Mouse (Mus musculus) intestine, postnatal 0 days (tissue): Measurements from ENCODE around the gene Sag. TPM values are rescaled to one million over a fixed set of nuclear protein-coding genes. Genes with fewer than 3 reads are reported as not detected.

Experiments used
- ATAC-seq: fragments of 200-750 bp; cut with Nextera tagmentation; 2 replicates; pipeline ENCODE4 v1.8.0; 2017; ENCODE audit warnings: mild to moderate bottlenecking, moderate TSS enrichment, moderate library complexity
- H3K27ac ChIP-seq: fragments of 300-500 bp; sonication (generic); 2 replicates; pipeline ENCODE4 v1.5.1; 2014; ENCODE audit warnings: mild to moderate bottlenecking, low read depth, low read length, moderate library complexity
- H3K27me3 ChIP-seq: fragments of 300-500 bp; sonication (generic); replicated peaks from 2 replicates; pipeline ENCODE4 v1.6.1; 2014; ENCODE audit warnings: low read length, mixed read lengths; ENCODE audit not compliant: control insufficient read depth, insufficient read depth
- H3K36me3 ChIP-seq: fragments of 300-500 bp; sonication (generic); 2 replicates; pipeline ENCODE4 v1.6.1; 2014; ENCODE audit warnings: mild to moderate bottlenecking, moderate library complexity; ENCODE audit not compliant: control insufficient read depth, insufficient read depth
- H3K4me1 ChIP-seq: fragments of 300-500 bp; sonication (generic); replicated peaks from 2 replicates; pipeline ENCODE4 v1.6.1; 2014; ENCODE audit warnings: antibody characterized with exemption, low read length, mixed read lengths; ENCODE audit not compliant: control insufficient read depth, insufficient read depth
- H3K4me2 ChIP-seq: fragments of 300-500 bp; sonication (generic); replicated peaks from 2 replicates; pipeline ENCODE4 v1.6.1; 2014; ENCODE audit warnings: low read depth, mild to moderate bottlenecking, moderate library complexity
- H3K4me3 ChIP-seq: fragments of 300-500 bp; sonication (generic); 2 replicates; pipeline ENCODE4 v1.5.1; 2014; ENCODE audit warnings: low read depth, low read length
- H3K9ac ChIP-seq: fragments of 300-500 bp; sonication (generic); 2 replicates; pipeline ENCODE4 v1.6.1; 2014; ENCODE audit warnings: mild to moderate bottlenecking, low read depth, low read length
- H3K9me3 ChIP-seq: fragments of 300-500 bp; sonication (generic); 2 replicates; pipeline ENCODE4 v1.6.1; 2016; ENCODE audit warnings: mixed run types; ENCODE audit not compliant: control insufficient read depth
- CTCF ChIP-seq: sonication (generic); IDR thresholded peaks from 2 replicates; pipeline ENCODE4 v1.5.1; 2016; ENCODE audit warnings: low read depth, mild to moderate bottlenecking, control low read depth, antibody characterized with exemption, moderate library complexity
- WGBS: fragments of 180-500 bp; shearing (Covaris S2); extraction: QIAGEN DNeasy Blood & Tissue Kit; methylation state at CpG from one replicate; pipeline ENCODE4 v1.1.7; 2014; 5-methylcytosine and 5-hydroxymethylcytosine counted together
- polyA plus RNA-seq: library from polyadenylated mRNA; unstranded; fragments of >200 nt; fragmentation: Nextera tagmentation; extraction: Ambion mirVana; gene quantifications from 2 replicates; pipeline ENCODE4 v1.2.1, GENCODE M21; 2015

Gene Sag
- polyA plus RNA-seq, 1 experiment from 2014 or later = 0.37 TPM

GRCm38 (mm10) chr1:87770486-87770885, 33.0 kb upstream of the Sag start:
- no peak overlapping the region for H3K4me2 ChIP-seq
- no peaks in the 10 kb centered on the region for H3K4me1 ChIP-seq
- 95% methylated on average over 3 of the region's 3 CpGs for WGBS
- no peak overlapping the region for H3K27ac ChIP-seq
- no peak for TF ChIP-seq CTCF
- H3K27me3 ChIP-seq = no peaks in the 10 kb centered on the region
- H3K36me3 ChIP-seq = peaks cover 67% of the 10 kb centered on the region
- H3K4me3 ChIP-seq = no peak overlapping the region
- no peak for ATAC-seq
- no peak overlapping the region for H3K9ac ChIP-seq
- H3K9me3 ChIP-seq = no peaks in the 10 kb centered on the region

GRCm38 (mm10) chr1:87771724-87772123, 31.8 kb upstream of the Sag start:
- no peaks in the 10 kb centered on the region for H3K9me3 ChIP-seq
- peaks cover 67% of the 10 kb centered on the region for H3K36me3 ChIP-seq
- TF ChIP-seq CTCF = no peak
- no peak overlapping the region for H3K9ac ChIP-seq
- H3K4me2 ChIP-seq = no peak overlapping the region
- H3K4me1 ChIP-seq = no peaks in the 10 kb centered on the region
- no peaks in the 10 kb centered on the region for H3K27me3 ChIP-seq
- WGBS = 60% methylated on average over 3 of the region's 3 CpGs
- H3K4me3 ChIP-seq = no peak overlapping the region
- no peak overlapping the region for H3K27ac ChIP-seq
- ATAC-seq = no peak

DNA sequence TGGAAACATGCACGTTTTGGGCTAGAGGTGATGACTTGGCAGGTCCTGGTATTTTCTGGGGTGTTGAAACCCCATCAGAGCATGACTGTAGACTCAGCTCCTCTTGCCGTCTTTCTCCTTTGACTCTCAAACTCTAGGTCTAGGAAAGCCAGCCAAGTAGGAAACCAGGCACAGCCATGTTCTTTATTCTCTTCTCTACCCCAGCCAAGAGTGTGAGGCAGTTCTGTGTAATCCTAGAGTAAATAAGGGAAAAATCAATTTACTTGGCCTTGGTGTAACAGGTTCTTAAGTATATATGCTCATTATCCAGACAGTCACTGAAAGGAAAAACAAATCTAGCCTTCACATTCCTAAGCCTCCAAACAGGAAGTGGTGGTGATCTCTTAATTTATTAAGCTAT, 30.1 kb upstream of the Sag start:
- Histone ChIP-seq H3K4me2 (no peak overlapping the region), H3K9me3 (no peaks in the 10 kb centered on the region), H3K4me1 (no peaks in the 10 kb centered on the region), H3K27me3 (no peaks in the 10 kb centered on the region), H3K9ac (no peak overlapping the region), H3K36me3 (peaks cover 62% of the 10 kb centered on the region), H3K27ac (no peak overlapping the region), H3K4me3 (no peak overlapping the region)
- TF ChIP-seq CTCF = no peak
- ATAC-seq = no peak
- WGBS = 40% methylated on average over 2 of the region's 2 CpGs

- Histone ChIP-seq H3K4me1 (no peaks in the 10 kb centered on the region), H3K27me3 (no peaks in the 10 kb centered on the region), H3K4me2 (no peak overlapping the region), H3K9me3 (no peaks in the 10 kb centered on the region), H3K4me3 (no peak overlapping the region), H3K27ac (no peak overlapping the region), H3K9ac (no peak overlapping the region), H3K36me3 (peaks cover 74% of the 10 kb centered on the region)
- 93% methylated on average over 7 of the region's 7 CpGs for WGBS
- no peak for ATAC-seq
- no peak for TF ChIP-seq CTCF
Observed at GRCm38 (mm10) chr1:87774845-87775244, 28.6 kb upstream of the Sag start.

GRCm38 (mm10) chr1:87779204-87779785, 24.2 kb upstream of the Sag start:
- H3K36me3 ChIP-seq = peaks cover 81% of the 10 kb centered on the region
- peak; percentile 77; the same call in 1 of the 2 replicates for ATAC-seq
- 29% methylated on average over 5 of the region's 5 CpGs for WGBS

GRCm38 (mm10) chr1:87785703-87786102, 17.8 kb upstream of the Sag start:
- 59% methylated on average over 8 of the region's 8 CpGs for WGBS
- H3K4me2 ChIP-seq = no peak overlapping the region
- no peaks in the 10 kb centered on the region for H3K9me3 ChIP-seq
- no peak overlapping the region for H3K4me3 ChIP-seq
- ATAC-seq = no peak
- H3K27me3 ChIP-seq = no peaks in the 10 kb centered on the region
- H3K4me1 ChIP-seq = no peaks in the 10 kb centered on the region
- H3K9ac ChIP-seq = no peak overlapping the region
- H3K36me3 ChIP-seq = peaks cover 71% of the 10 kb centered on the region
- no peak for TF ChIP-seq CTCF
- H3K27ac ChIP-seq = peak overlapping the region; percentile 50

More at GRCm38 (mm10) chr1:87779204-87779785, 24.2 kb upstream of the Sag start:
- no peak for TF ChIP-seq CTCF
- H3K9ac ChIP-seq = no peak overlapping the region
- no peak overlapping the region for H3K4me3 ChIP-seq
- H3K9me3 ChIP-seq = no peaks in the 10 kb centered on the region
- H3K4me2 ChIP-seq = no peak overlapping the region
- no peaks in the 10 kb centered on the region for H3K27me3 ChIP-seq
- no peak overlapping the region for H3K27ac ChIP-seq
- no peaks in the 10 kb centered on the region for H3K4me1 ChIP-seq

DNA sequence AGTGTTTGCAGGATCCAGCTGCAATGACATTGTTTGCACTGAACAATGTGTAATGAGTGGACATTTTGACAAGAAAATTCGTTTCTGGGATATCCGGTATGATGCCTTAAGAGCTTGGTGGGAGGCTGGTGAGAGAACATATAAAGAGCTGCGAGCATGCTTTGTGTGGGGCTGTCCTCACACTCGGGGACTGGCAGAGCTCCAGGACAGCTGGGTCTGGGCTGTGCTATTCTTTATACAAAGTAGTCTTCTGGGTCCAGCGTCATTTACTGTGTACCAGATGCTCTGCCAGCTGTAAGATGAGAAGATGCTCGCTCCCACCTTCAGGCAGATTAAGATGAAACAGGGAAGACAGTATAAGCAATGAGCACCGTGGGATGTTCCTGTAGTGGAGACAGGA, 17.2 kb upstream of the Sag start:
- H3K4me2 ChIP-seq = no peak overlapping the region
- H3K9me3 ChIP-seq = no peaks in the 10 kb centered on the region
- H3K4me3 ChIP-seq = no peak overlapping the region
- ATAC-seq = no peak
- no peaks in the 10 kb centered on the region for H3K4me1 ChIP-seq
- peaks cover 71% of the 10 kb centered on the region for H3K36me3 ChIP-seq
- 58% methylated on average over 7 of the region's 7 CpGs for WGBS
- no peak for TF ChIP-seq CTCF
- peak overlapping the region; percentile 50 for H3K27ac ChIP-seq
- H3K9ac ChIP-seq = no peak overlapping the region
- no peaks in the 10 kb centered on the region for H3K27me3 ChIP-seq
